Mouse (Mus musculus) intestine, embryonic 14.5 days (tissue): ENCODE measurements around the gene Rhbdd1. TPM values are rescaled to one million over a fixed set of nuclear protein-coding genes. Genes with fewer than 3 reads are reported as not detected.

Experiments
- ATAC-seq: fragments of 200-750 bp; cut with Nextera tagmentation; replicated peaks from 2 replicates; pipeline ENCODE4 v1.8.0; 2017; ENCODE audit warnings: low read depth, moderate number of reproducible peaks, moderate TSS enrichment, moderate library complexity; ENCODE audit not compliant: low FRiP score, low TSS enrichment
- DNase-seq: peaks from one replicate; pipeline ENCODE4 v3.0.0-alpha.2; 2018; ENCODE audit warnings: low spot score
- H3K27ac ChIP-seq: fragments of 300-500 bp; sonication (generic); 2 replicates; pipeline ENCODE4 v1.5.1; 2014; ENCODE audit warnings: low read depth, mild to moderate bottlenecking, control low read depth
- H3K27me3 ChIP-seq: fragments of 300-500 bp; sonication (generic); replicated peaks from 2 replicates; pipeline ENCODE4 v1.6.1; 2014; ENCODE audit warnings: low read length, control low read depth; ENCODE audit not compliant: control insufficient read depth, insufficient read depth
- H3K36me3 ChIP-seq: fragments of 300-500 bp; sonication (generic); 2 replicates; pipeline ENCODE4 v1.6.1; 2014; ENCODE audit warnings: low read length, control low read depth; ENCODE audit not compliant: control insufficient read depth, insufficient read depth
- H3K4me1 ChIP-seq: fragments of 300-500 bp; sonication (generic); replicated peaks from 2 replicates; pipeline ENCODE4 v1.6.1; 2014; ENCODE audit warnings: low read length, control low read depth, mixed read lengths; ENCODE audit not compliant: control insufficient read depth, insufficient read depth
- H3K4me2 ChIP-seq: fragments of 300-500 bp; sonication (generic); 2 replicates; pipeline ENCODE4 v1.6.1; 2014; ENCODE audit warnings: low read length
- H3K4me3 ChIP-seq: fragments of 300-500 bp; sonication (generic); 2 replicates; pipeline ENCODE4 v1.5.1; 2014; ENCODE audit warnings: low read depth, low read length, control low read depth, mixed read lengths
- H3K9ac ChIP-seq: fragments of 300-500 bp; sonication (generic); 2 replicates; pipeline ENCODE4 v1.6.1; 2014; ENCODE audit warnings: mild to moderate bottlenecking, low read length
- H3K9me3 ChIP-seq: fragments of 300-500 bp; sonication (generic); 2 replicates; pipeline ENCODE4 v1.6.1; 2016; ENCODE audit warnings: low read length, control low read depth; ENCODE audit not compliant: control insufficient read depth
- WGBS: fragments of 180-500 bp; shearing (Covaris S2); extraction: QIAGEN DNeasy Blood & Tissue Kit; methylation state at CpG from one replicate; pipeline ENCODE4 v1.1.7; 2014; 5-methylcytosine and 5-hydroxymethylcytosine counted together
- polyA plus RNA-seq: library from polyadenylated mRNA; unstranded; fragments of >200 nt; fragmentation: Nextera tagmentation; extraction: Ambion mirVana; gene quantifications from 2 replicates; pipeline ENCODE4 v1.2.1, GENCODE M21; 2014

Rhbdd1 gene
- polyA plus RNA-seq, 1 experiment from 2014 or later, result 5.3 TPM

DNA sequence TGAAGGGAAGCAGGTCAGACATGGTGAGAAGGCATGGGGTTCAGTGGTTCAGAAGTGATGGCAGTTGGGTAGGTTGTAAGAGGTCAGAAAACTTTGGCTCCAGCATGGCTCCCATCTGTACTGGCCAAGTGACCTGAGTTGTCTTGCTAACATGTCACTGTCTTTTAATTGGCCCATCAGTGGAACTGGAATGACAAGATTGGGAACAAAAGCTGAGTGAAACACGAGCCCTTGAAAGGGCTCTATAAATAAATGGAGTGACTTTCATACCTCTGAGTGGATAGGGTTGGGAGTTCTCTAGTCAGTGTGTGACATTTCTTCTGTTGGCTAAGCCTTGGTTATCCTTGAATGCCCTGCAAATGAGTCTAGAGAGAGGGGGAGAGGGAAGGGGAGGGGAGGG, 123.9 kb downstream of the Rhbdd1 start:
- ATAC-seq (no peak), DNase-seq (no peak)
- no peaks in the 10 kb centered on the region for H3K27me3 ChIP-seq
- no peak overlapping the region for H3K27ac ChIP-seq
- WGBS, result 66% methylated on average over 1 of the region's 1 CpGs
- no peak overlapping the region for H3K9ac ChIP-seq
- no peak overlapping the region for H3K4me2 ChIP-seq
- no peaks in the 10 kb centered on the region for H3K36me3 ChIP-seq
- no peaks in the 10 kb centered on the region for H3K9me3 ChIP-seq
- H3K4me3 ChIP-seq, result no peak overlapping the region
- H3K4me1 ChIP-seq, result no peaks in the 10 kb centered on the region

DNA sequence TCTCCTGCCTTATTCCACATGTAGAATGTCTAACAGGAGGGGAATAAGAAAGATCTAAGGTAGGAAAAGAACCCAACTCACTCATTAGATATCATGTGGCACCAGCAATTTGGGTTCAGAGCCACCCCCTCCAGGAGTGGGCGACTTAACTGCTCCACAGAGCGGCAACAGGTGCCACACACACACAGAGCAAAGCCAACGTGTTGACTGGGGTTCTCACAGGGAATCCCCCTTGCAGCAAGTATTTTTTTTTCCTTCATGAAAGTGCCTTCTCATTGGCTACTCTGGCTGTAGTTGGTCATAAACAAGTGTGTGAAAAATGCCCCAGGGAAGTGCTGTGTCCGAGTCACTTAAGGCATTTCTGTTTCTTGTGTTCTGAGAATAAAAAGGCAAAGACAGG, 127.3 kb downstream of the Rhbdd1 start:
- 48% methylated on average over 4 of the region's 4 CpGs for WGBS
- ATAC-seq, result no peak
- H3K9ac ChIP-seq, result no peak overlapping the region

DNA sequence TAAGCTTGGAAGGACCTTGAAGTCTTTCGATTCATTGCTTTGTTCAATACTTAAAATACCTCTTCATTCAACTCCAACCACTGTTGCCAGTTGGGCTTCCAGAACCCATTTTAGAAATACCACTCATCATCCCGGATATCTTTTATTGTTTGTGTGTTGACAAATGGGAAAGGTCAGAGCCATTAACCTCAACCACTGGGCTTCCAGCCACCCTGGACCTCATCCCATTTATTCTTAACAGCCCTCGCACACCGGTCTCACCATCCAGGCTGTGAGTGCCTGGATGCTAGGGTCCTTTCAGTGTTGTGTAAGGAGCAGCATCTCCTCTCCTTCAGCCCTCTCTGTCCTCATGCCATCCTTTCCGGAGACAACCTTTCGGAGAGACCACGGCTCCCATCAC, 129.8 kb downstream of the Rhbdd1 start:
- ATAC-seq (no peak), DNase-seq (no peak)
- Histone ChIP-seq H3K4me3 (no peak overlapping the region), H3K9me3 (no peaks in the 10 kb centered on the region), H3K4me1 (no peaks in the 10 kb centered on the region), H3K9ac (no peak overlapping the region), H3K27ac (no peak overlapping the region), H3K27me3 (no peaks in the 10 kb centered on the region), H3K4me2 (no peak overlapping the region), H3K36me3 (no peaks in the 10 kb centered on the region)
- 77% methylated on average over 7 of the region's 7 CpGs for WGBS

More for the DNA sequence above, 127.3 kb downstream of the Rhbdd1 start:
- no peaks in the 10 kb centered on the region for H3K9me3 ChIP-seq
- no peaks in the 10 kb centered on the region for H3K27me3 ChIP-seq
- no peaks in the 10 kb centered on the region for H3K4me1 ChIP-seq
- H3K27ac ChIP-seq, result no peak overlapping the region
- no peaks in the 10 kb centered on the region for H3K36me3 ChIP-seq
- H3K4me2 ChIP-seq, result no peak overlapping the region
- DNase-seq, result no peak
- H3K4me3 ChIP-seq, result no peak overlapping the region

DNA sequence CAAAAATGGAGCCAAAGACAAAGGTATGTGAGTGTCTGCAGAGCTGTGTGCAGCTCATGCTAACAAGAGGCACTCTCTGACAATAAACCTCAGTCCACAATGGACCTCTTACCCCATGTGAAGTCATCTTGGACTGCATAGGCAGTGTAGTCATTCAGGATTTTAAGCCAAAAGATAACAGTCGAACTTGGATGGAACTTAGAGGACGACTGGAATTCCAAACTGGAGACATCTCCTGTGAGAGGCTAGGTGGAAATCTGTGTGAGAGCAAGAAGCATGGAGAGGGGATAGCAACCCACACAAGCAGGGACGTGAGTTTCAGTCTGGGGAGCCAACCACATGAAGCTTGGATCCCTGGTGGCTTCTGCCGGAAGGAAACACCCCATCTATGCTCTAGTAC, 133.6 kb downstream of the Rhbdd1 start:
- ATAC-seq (no peak), DNase-seq (no peak)
- H3K9me3 ChIP-seq, result no peaks in the 10 kb centered on the region
- no peak overlapping the region for H3K4me3 ChIP-seq
- WGBS, result 88% methylated on average over 4 of the region's 4 CpGs
- H3K4me1 ChIP-seq, result no peaks in the 10 kb centered on the region
- H3K27ac ChIP-seq, result no peak overlapping the region
- H3K4me2 ChIP-seq, result no peak overlapping the region
- no peak overlapping the region for H3K9ac ChIP-seq
- H3K27me3 ChIP-seq, result no peaks in the 10 kb centered on the region
- no peaks in the 10 kb centered on the region for H3K36me3 ChIP-seq

DNA sequence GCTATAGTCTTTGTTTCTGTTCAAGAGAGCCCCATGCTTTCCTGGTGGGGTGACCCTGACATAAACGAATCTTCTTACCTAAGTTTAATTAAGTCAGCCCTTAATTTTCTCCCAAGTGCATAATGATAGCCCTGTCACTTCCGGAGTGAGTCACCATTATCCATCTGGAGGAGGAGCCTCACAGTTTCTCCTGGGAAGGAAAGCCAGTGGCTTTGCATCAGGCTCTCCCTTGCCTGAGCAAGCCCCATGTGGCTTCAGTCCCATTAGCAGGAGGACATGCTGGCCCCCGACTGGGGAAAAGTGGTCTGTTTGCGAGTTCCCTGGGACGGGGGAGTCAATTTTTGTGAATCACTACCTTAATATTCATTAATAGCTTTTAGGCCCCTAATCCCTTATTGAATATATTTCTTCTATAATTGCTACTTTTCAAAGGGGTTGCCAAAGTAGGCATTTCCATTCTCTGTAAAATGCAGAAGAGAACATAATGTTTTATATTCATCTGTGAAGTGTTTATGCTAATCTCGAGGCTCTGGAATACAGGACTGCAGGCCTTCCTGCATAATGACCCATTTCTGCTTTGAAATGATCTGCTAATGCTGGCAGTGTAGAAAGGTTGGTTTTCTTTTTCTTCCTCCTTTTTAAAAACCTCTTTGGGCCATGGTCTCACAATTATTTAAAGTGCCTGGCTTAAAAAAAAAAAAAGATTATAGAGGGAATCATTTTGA, 135.8 kb downstream of the Rhbdd1 start:
- DNase-seq (no peak), ATAC-seq (no peak)
- no peak overlapping the region for H3K9ac ChIP-seq
- no peak overlapping the region for H3K27ac ChIP-seq
- H3K4me3 ChIP-seq, result no peak overlapping the region
- no peaks in the 10 kb centered on the region for H3K27me3 ChIP-seq
- H3K9me3 ChIP-seq, result no peaks in the 10 kb centered on the region
- WGBS, result 43% methylated on average over 6 of the region's 6 CpGs
- no peak overlapping the region for H3K4me2 ChIP-seq
- H3K36me3 ChIP-seq, result no peaks in the 10 kb centered on the region
- H3K4me1 ChIP-seq, result no peaks in the 10 kb centered on the region

DNA sequence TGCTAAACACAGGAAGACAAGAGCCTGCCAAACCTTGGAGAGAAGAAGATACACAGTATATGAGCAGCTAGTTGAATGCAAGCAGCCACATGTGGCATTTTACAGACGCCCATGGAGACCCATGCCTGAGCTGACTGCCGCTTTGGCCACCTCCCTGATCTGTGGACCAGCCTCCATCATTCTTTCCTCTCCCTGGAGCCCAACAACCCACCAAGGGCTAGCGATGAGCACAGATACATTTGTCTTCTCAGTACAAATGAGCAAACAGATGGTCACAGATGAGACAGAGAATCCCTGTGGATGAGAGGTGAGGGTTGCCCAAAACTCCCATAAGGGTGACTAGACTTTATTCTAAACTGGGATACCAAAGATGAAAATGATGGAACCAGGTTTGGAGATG, 137.8 kb downstream of the Rhbdd1 start:
- no peaks in the 10 kb centered on the region for H3K27me3 ChIP-seq
- no peak for DNase-seq
- no peak overlapping the region for H3K27ac ChIP-seq
- no peak overlapping the region for H3K9ac ChIP-seq
- H3K9me3 ChIP-seq, result no peaks in the 10 kb centered on the region
- 94% methylated on average over 3 of the region's 3 CpGs for WGBS
- no peak overlapping the region for H3K4me3 ChIP-seq
- no peaks in the 10 kb centered on the region for H3K36me3 ChIP-seq
- no peak overlapping the region for H3K4me2 ChIP-seq
- no peaks in the 10 kb centered on the region for H3K4me1 ChIP-seq
- no peak for ATAC-seq

DNA sequence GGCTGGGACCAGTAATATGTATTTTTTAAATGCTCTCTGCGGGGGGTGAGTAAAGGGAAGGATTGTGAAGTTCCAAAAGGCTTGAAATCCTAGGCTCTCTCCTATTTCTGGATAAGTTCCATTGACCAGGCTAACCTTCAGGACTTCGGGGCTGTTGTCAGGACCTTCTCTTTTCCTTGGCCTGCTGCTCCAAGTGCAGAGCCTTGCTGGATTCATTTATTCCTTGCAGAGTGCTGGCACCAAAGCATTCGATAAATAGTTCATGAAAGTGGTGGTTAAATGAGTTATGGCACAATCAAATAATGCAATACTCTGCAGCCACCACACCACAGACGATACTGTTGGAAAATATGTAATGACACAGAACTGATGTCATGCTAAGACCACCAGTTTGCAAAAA, 143.1 kb downstream of the Rhbdd1 start:
- ATAC-seq, result no peak
- 80% methylated on average over 4 of the region's 4 CpGs for WGBS
- Histone ChIP-seq H3K9me3 (no peaks in the 10 kb centered on the region), H3K27ac (no peak overlapping the region), H3K4me1 (no peaks in the 10 kb centered on the region), H3K4me2 (no peak overlapping the region), H3K9ac (no peak overlapping the region), H3K36me3 (no peaks in the 10 kb centered on the region), H3K4me3 (no peak overlapping the region), H3K27me3 (no peaks in the 10 kb centered on the region)
- no peak for DNase-seq

DNA sequence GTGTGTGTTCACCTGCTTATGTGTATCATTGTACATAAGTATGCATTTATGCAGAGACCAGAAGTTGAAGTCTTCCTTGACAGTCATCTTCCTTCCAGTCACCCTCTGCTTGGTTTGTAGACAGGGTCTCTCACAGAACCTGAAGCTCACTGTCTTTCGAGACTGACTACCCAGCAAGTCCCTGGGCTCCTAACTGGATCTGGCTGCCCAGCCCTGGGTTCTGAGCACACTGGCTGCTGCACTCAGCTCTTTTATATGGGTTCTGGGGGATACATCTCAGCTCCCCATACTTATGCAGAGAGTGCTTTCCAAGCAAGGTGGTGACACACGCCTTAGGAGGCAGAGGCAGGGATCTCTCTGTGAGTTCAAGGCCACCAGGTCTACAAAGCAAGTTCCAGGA, 143.7 kb downstream of the Rhbdd1 start:
- Histone ChIP-seq H3K9ac (no peak overlapping the region), H3K4me1 (no peaks in the 10 kb centered on the region), H3K4me3 (no peak overlapping the region), H3K9me3 (no peaks in the 10 kb centered on the region), H3K4me2 (no peak overlapping the region), H3K36me3 (no peaks in the 10 kb centered on the region), H3K27ac (no peak overlapping the region), H3K27me3 (no peaks in the 10 kb centered on the region)
- no peak for ATAC-seq
- 86% methylated on average over 2 of the region's 2 CpGs for WGBS
- no peak for DNase-seq

DNA sequence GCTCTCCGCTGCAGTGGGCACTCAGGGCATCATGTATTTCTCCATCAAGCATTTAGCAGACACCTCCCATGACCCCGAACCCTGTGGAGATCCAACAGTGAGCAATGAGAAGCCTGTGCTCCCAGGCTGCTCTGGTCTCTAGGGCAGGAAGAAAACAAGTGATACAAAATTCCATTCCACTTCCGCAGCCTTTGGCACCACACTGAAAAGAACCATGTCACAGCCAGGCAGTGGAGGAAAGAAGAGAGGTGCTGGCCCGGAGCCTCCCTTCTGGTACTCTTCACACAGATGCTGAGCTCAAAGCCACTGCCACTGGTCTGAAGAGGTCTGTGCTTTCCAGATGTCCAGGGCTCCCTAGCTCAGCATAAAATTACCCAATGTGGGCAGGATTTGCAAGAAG, 144.8 kb downstream of the Rhbdd1 start:
- Histone ChIP-seq H3K4me1 (no peaks in the 10 kb centered on the region), H3K36me3 (no peaks in the 10 kb centered on the region), H3K9ac (no peak overlapping the region), H3K27ac (no peak overlapping the region), H3K4me3 (no peak overlapping the region), H3K4me2 (no peak overlapping the region), H3K9me3 (no peaks in the 10 kb centered on the region), H3K27me3 (no peaks in the 10 kb centered on the region)
- ATAC-seq (no peak), DNase-seq (no peak)
- WGBS, result 83% methylated on average over 4 of the region's 4 CpGs
